Mouse (Mus musculus) liver, embryonic 12.5 days (tissue): ENCODE results near the gene Nnat. TPM values are rescaled to one million over a fixed set of nuclear protein-coding genes. Genes with fewer than 3 reads are reported as not detected.

Experiments
- ATAC-seq: fragments of 200-750 bp; cut with Nextera tagmentation; 2 replicates; pipeline ENCODE4 v1.8.0; 2017; ENCODE audit warnings: moderate number of reproducible peaks, mild to moderate bottlenecking, moderate library complexity
- H3K27ac ChIP-seq: fragments of 300-500 bp; sonication (generic); 2 replicates; pipeline ENCODE4 v1.5.1; 2016; ENCODE audit warnings: mild to moderate bottlenecking
- H3K27me3 ChIP-seq: fragments of 300-500 bp; sonication (generic); replicated peaks from 2 replicates; pipeline ENCODE4 v1.6.1; 2016; ENCODE audit warnings: mild to moderate bottlenecking, moderate library complexity
- H3K36me3 ChIP-seq: fragments of 300-500 bp; sonication (generic); 2 replicates; pipeline ENCODE4 v1.6.1; 2016; ENCODE audit warnings: mild to moderate bottlenecking, moderate library complexity
- H3K4me1 ChIP-seq: fragments of 300-500 bp; sonication (generic); 2 replicates; pipeline ENCODE4 v1.6.1; 2016
- H3K4me2 ChIP-seq: fragments of 300-500 bp; sonication (generic); 2 replicates; pipeline ENCODE4 v1.6.1; 2016; ENCODE audit warnings: mild to moderate bottlenecking, moderate library complexity
- H3K4me3 ChIP-seq: fragments of 300-500 bp; sonication (generic); 2 replicates; pipeline ENCODE4 v1.5.1; 2016; ENCODE audit warnings: mild to moderate bottlenecking, moderate library complexity
- H3K9ac ChIP-seq: fragments of 300-500 bp; sonication (generic); 2 replicates; pipeline ENCODE4 v1.6.1; 2016; ENCODE audit warnings: mild to moderate bottlenecking, moderate library complexity
- H3K9me3 ChIP-seq: fragments of 300-500 bp; sonication (generic); replicated peaks from 2 replicates; pipeline ENCODE4 v1.6.1; 2016; ENCODE audit warnings: mild to moderate bottlenecking, moderate library complexity
- WGBS: fragments of 180-500 bp; shearing (Covaris S2); methylation state at CpG from one replicate; pipeline ENCODE4 v1.1.7; 2016; ENCODE audit not compliant: insufficient replicate concordance; 5-methylcytosine and 5-hydroxymethylcytosine counted together
- microRNA-seq: library from miRNA; unstranded; fragments of <30 nt; microRNA quantifications from one replicate; pipeline ENCODE4, GENCODE M21; 2017
- polyA plus RNA-seq: library from polyadenylated mRNA; unstranded; fragments of >200 nt; fragmentation: Nextera tagmentation; extraction: Ambion mirVana; gene quantifications from 2 replicates; pipeline ENCODE4 v1.2.1, GENCODE M21; 2016

Nnat gene
- polyA plus RNA-seq, 1 experiment from 2014 or later, result 79.0 TPM

DNA sequence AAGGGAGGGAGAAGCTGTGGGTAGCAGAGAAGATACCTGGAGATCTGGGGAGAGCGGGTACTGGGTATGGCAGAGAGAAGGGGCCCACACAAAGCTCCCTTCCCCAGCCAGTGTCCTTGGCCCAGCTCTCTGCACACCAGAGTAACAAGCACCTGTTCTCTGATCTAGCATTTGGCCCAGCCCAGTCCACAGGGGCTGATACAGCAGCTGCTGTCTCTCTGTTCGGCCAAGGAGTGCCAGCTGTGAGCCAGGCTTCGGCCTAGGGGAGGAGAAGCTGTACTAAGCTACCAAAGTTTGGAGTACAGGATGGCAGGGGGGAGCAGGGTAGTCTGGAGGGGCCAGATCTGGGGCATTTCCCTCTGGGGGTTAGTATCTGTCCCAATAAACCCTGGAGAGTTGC, 51.9 kb downstream of the Nnat start:
- peaks cover 10% of the 10 kb centered on the region; the same call in 1 of the 2 replicates for H3K27me3 ChIP-seq
- WGBS, result 62% methylated on average over 3 of the region's 3 CpGs
- no peak overlapping the region for H3K4me3 ChIP-seq

More for the DNA sequence above, 51.9 kb downstream of the Nnat start:
- peaks cover 10% of the 10 kb centered on the region; the same call in 1 of the 2 replicates for H3K4me1 ChIP-seq
- H3K4me2 ChIP-seq, result no peak overlapping the region
- no peak for ATAC-seq
- H3K36me3 ChIP-seq, result no peaks in the 10 kb centered on the region
- H3K9ac ChIP-seq, result no peak overlapping the region
- H3K27ac ChIP-seq, result no peak overlapping the region
- no peaks in the 10 kb centered on the region for H3K9me3 ChIP-seq

Small RNA genes within 50 kb of the gene (microRNA-seq; reads per million reads assigned to microRNA genes)
- gene Gm23134, result not detected

Other genes with a start within 250 kb of the Nnat start
- not detected in 2 replicates for gene Ghrh, start 212.6 kb upstream of the Nnat start, polyA plus RNA-seq
- gene Manbal, start 192.5 kb upstream of the Nnat start, polyA plus RNA-seq, result 26.6 and 28.0 TPM in 2 replicates
- gene Src, start 141.6 kb upstream of the Nnat start, polyA plus RNA-seq, result 4.5 TPM in 2 replicates
- 12.3 and 13.4 TPM in 2 replicates for gene Blcap, start 11.2 kb downstream of the Nnat start, polyA plus RNA-seq
- 35.7 and 39.0 TPM in 2 replicates for gene Ctnnbl1, start 177.3 kb downstream of the Nnat start, polyA plus RNA-seq